Mouse (Mus musculus): Measurements from ENCODE around the gene Calr4. TPM values are rescaled to one million over a fixed set of nuclear protein-coding genes. Genes with fewer than 3 reads are reported as not detected.

The Calr4 gene
- polyA plus RNA-seq, 1 experiment from 2014 or later: 0.16 TPM

- Histone ChIP-seq H3K4me2 (ENCODE audit: low read depth, low read length) (no peak overlapping the region), H3K27me3 (replicated peaks; ENCODE audit: control insufficient read depth, insufficient read depth, low read length) (no peaks in the 10 kb centered on the region), H3K36me3 (ENCODE audit: control insufficient read depth, insufficient read depth, low read length) (no peaks in the 10 kb centered on the region), H3K4me1 (ENCODE audit: control insufficient read depth, insufficient read depth, low read length) (no peaks in the 10 kb centered on the region), H3K9me3 (ENCODE audit: control insufficient read depth, low read length) (no peaks in the 10 kb centered on the region), H3K27ac (ENCODE audit: low read length) (no peak overlapping the region), H3K9ac (ENCODE audit: low read depth, low read length) (no peak overlapping the region), H3K4me3 (ENCODE audit: low read length) (no peak overlapping the region)
- 43% methylated on average over 2 of the region's 2 CpGs for WGBS
- no peak for ATAC-seq
These were observed 32.5 kb downstream of the Calr4 start for GRCm38 (mm10) chr4:109266744-109267143.

GRCm38 (mm10) chr4:109267452-109267851 lies 33.2 kb downstream of the Calr4 start:
- Histone ChIP-seq H3K4me3 (ENCODE audit: low read length) (no peak overlapping the region), H3K4me2 (ENCODE audit: low read depth, low read length) (no peak overlapping the region), H3K4me1 (ENCODE audit: control insufficient read depth, insufficient read depth, low read length) (no peaks in the 10 kb centered on the region), H3K27ac (ENCODE audit: low read length) (no peak overlapping the region), H3K9ac (ENCODE audit: low read depth, low read length) (no peak overlapping the region), H3K27me3 (replicated peaks; ENCODE audit: control insufficient read depth, insufficient read depth, low read length) (no peaks in the 10 kb centered on the region), H3K9me3 (ENCODE audit: control insufficient read depth, low read length) (no peaks in the 10 kb centered on the region), H3K36me3 (ENCODE audit: control insufficient read depth, insufficient read depth, low read length) (no peaks in the 10 kb centered on the region)
- no peak for ATAC-seq
- WGBS: 86% methylated on average over 3 of the region's 3 CpGs

DNA sequence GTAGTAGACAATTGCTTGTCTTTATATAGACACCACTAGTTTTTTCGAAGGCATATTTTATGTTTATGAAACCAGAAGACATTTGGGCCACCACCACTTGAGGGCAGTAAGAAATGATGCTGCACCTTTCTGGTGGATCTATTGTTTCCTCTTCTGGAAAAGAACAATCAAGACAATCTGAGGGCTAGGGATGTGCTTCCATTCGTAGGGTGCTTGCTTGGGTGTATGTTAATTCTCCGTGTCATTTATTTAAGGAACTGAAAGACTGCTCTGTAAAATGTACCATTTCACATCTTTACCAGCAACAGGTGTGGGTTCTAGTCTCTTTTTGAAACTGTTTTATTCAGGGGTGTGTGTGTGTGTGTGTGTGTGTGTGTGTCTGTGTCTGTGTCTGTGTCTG lies 34.6 kb downstream of the Calr4 start:
- no peaks in the 10 kb centered on the region for H3K9me3 ChIP-seq (ENCODE audit: control insufficient read depth, low read length)
- WGBS: 86% methylated on average over 3 of the region's 3 CpGs
- no peaks in the 10 kb centered on the region for H3K4me1 ChIP-seq (ENCODE audit: control insufficient read depth, insufficient read depth, low read length)
- ATAC-seq: no peak
- no peak overlapping the region for H3K9ac ChIP-seq (ENCODE audit: low read depth, low read length)
- H3K27me3 ChIP-seq (replicated peaks; ENCODE audit: control insufficient read depth, insufficient read depth, low read length): no peaks in the 10 kb centered on the region
- H3K36me3 ChIP-seq (ENCODE audit: control insufficient read depth, insufficient read depth, low read length): no peaks in the 10 kb centered on the region
- H3K4me2 ChIP-seq (ENCODE audit: low read depth, low read length): no peak overlapping the region
- no peak overlapping the region for H3K4me3 ChIP-seq (ENCODE audit: low read length)
- no peak overlapping the region for H3K27ac ChIP-seq (ENCODE audit: low read length)

DNA sequence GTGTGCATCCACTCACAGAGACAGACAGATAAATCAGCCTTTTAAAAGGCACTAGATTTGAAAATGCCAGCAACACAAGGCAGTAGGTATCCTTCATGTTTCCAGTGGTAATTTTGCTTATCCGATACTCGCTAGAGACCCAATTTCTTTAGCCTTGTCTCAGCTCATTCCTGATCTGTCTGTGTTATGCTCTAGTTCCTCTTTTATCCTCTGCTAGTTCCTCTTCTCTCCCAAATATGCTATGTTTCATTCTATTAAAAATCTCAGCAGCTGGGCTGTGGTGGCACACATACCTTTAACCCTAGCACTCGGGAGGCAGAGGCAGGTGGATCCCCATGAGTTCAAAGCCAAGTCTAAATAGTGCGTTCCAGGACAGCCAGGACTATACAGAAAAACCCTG lies 37.5 kb downstream of the Calr4 start:
- no peak overlapping the region for H3K4me2 ChIP-seq (ENCODE audit: low read depth, low read length)
- H3K27ac ChIP-seq (ENCODE audit: low read length): no peak overlapping the region
- H3K4me1 ChIP-seq (ENCODE audit: control insufficient read depth, insufficient read depth, low read length): no peaks in the 10 kb centered on the region
- H3K4me3 ChIP-seq (ENCODE audit: low read length): no peak overlapping the region
- H3K9me3 ChIP-seq (ENCODE audit: control insufficient read depth, low read length): no peaks in the 10 kb centered on the region
- H3K27me3 ChIP-seq (replicated peaks; ENCODE audit: control insufficient read depth, insufficient read depth, low read length): no peaks in the 10 kb centered on the region
- ATAC-seq: no peak
- no peaks in the 10 kb centered on the region for H3K36me3 ChIP-seq (ENCODE audit: control insufficient read depth, insufficient read depth, low read length)
- H3K9ac ChIP-seq (ENCODE audit: low read depth, low read length): no peak overlapping the region
- WGBS: 95% methylated on average over 4 of the region's 4 CpGs

- Histone ChIP-seq H3K9ac (ENCODE audit: low read depth, low read length) (no peak overlapping the region), H3K4me1 (ENCODE audit: control insufficient read depth, insufficient read depth, low read length) (no peaks in the 10 kb centered on the region), H3K9me3 (ENCODE audit: control insufficient read depth, low read length) (no peaks in the 10 kb centered on the region), H3K27ac (ENCODE audit: low read length) (no peak overlapping the region), H3K27me3 (replicated peaks; ENCODE audit: control insufficient read depth, insufficient read depth, low read length) (no peaks in the 10 kb centered on the region), H3K4me3 (ENCODE audit: low read length) (no peak overlapping the region), H3K4me2 (ENCODE audit: low read depth, low read length) (no peak overlapping the region), H3K36me3 (ENCODE audit: control insufficient read depth, insufficient read depth, low read length) (no peaks in the 10 kb centered on the region)
- WGBS: 91% methylated on average over 2 of the region's 2 CpGs
- ATAC-seq: no peak
These were observed 39.4 kb downstream of the Calr4 start for GRCm38 (mm10) chr4:109273586-109274240.

- 2% methylated on average over 32 of the region's 44 CpGs for WGBS
- Histone ChIP-seq H3K4me1 (ENCODE audit: control insufficient read depth, insufficient read depth, low read length) (peaks cover 8% of the 10 kb centered on the region), H3K4me3 (ENCODE audit: low read length) (peak within 1 kb of the TSS; percentile 93), H3K9me3 (ENCODE audit: control insufficient read depth, low read length) (no peaks in the 10 kb centered on the region), H3K4me2 (ENCODE audit: low read depth, low read length) (peak within 1 kb of the TSS; percentile 87), H3K36me3 (ENCODE audit: control insufficient read depth, insufficient read depth, low read length) (no peaks in the 10 kb centered on the region), H3K27ac (ENCODE audit: low read length) (peak within 1 kb of the TSS; percentile 79), H3K27me3 (replicated peaks; ENCODE audit: control insufficient read depth, insufficient read depth, low read length) (no peaks in the 10 kb centered on the region), H3K9ac (ENCODE audit: low read depth, low read length) (peak within 1 kb of the TSS; percentile 90)
- peak; percentile 98 for ATAC-seq
These were observed 45.6 kb downstream of the Calr4 start, which contains the start of gene Eps15 for GRCm38 (mm10) chr4:109279689-109280458. TSS of gene Eps15 (plus strand) at chr4:109280268.

- no peaks in the 10 kb centered on the region for H3K27me3 ChIP-seq (replicated peaks; ENCODE audit: control insufficient read depth, insufficient read depth, low read length)
- H3K27ac ChIP-seq (ENCODE audit: low read length): peak overlapping the region; percentile 79
- H3K9ac ChIP-seq (ENCODE audit: low read depth, low read length): peak overlapping the region; percentile 90
- H3K36me3 ChIP-seq (ENCODE audit: control insufficient read depth, insufficient read depth, low read length): no peaks in the 10 kb centered on the region
- peak overlapping the region; percentile 93 for H3K4me3 ChIP-seq (ENCODE audit: low read length)
- H3K4me2 ChIP-seq (ENCODE audit: low read depth, low read length): peak overlapping the region; percentile 87
- under 1% methylated on average over 79 of the region's 85 CpGs for WGBS
- no peaks in the 10 kb centered on the region for H3K9me3 ChIP-seq (ENCODE audit: control insufficient read depth, low read length)
- ATAC-seq: peak; percentile 91
- peaks cover 8% of the 10 kb centered on the region for H3K4me1 ChIP-seq (ENCODE audit: control insufficient read depth, insufficient read depth, low read length)
These were observed 46.3 kb downstream of the Calr4 start for GRCm38 (mm10) chr4:109280459-109281160.

GRCm38 (mm10) chr4:109281161-109281560 lies 46.9 kb downstream of the Calr4 start:
- Histone ChIP-seq H3K4me2 (ENCODE audit: low read depth, low read length) (peak overlapping the region; percentile 87), H3K36me3 (ENCODE audit: control insufficient read depth, insufficient read depth, low read length) (no peaks in the 10 kb centered on the region), H3K27me3 (replicated peaks; ENCODE audit: control insufficient read depth, insufficient read depth, low read length) (no peaks in the 10 kb centered on the region), H3K9ac (ENCODE audit: low read depth, low read length) (peak overlapping the region; percentile 90), H3K9me3 (ENCODE audit: control insufficient read depth, low read length) (no peaks in the 10 kb centered on the region), H3K27ac (ENCODE audit: low read length) (no peak overlapping the region), H3K4me1 (ENCODE audit: control insufficient read depth, insufficient read depth, low read length) (peaks cover 8% of the 10 kb centered on the region), H3K4me3 (ENCODE audit: low read length) (peak overlapping the region; percentile 93)
- ATAC-seq: peak; percentile 0; the same call in 1 of the 2 replicates
- WGBS: 8% methylated on average over 4 of the region's 4 CpGs

- no peak overlapping the region for H3K27ac ChIP-seq (ENCODE audit: low read length)
- 89% methylated on average over 1 of the region's 1 CpGs for WGBS
- no peaks in the 10 kb centered on the region for H3K9me3 ChIP-seq (ENCODE audit: control insufficient read depth, low read length)
- ATAC-seq: no peak
- no peaks in the 10 kb centered on the region for H3K27me3 ChIP-seq (replicated peaks; ENCODE audit: control insufficient read depth, insufficient read depth, low read length)
- no peak overlapping the region for H3K4me2 ChIP-seq (ENCODE audit: low read depth, low read length)
- H3K9ac ChIP-seq (ENCODE audit: low read depth, low read length): no peak overlapping the region
- H3K36me3 ChIP-seq (ENCODE audit: control insufficient read depth, insufficient read depth, low read length): no peaks in the 10 kb centered on the region
- no peak overlapping the region for H3K4me3 ChIP-seq (ENCODE audit: low read length)
- peaks cover 8% of the 10 kb centered on the region for H3K4me1 ChIP-seq (ENCODE audit: control insufficient read depth, insufficient read depth, low read length)
These were observed 47.7 kb downstream of the Calr4 start for GRCm38 (mm10) chr4:109281946-109282345.

All from intestine, embryonic 16.5 days (tissue).